Mouse (Mus musculus) inflammation-experienced regulatory T-cells (primary cell): ENCODE data around the gene Gm17078. TPM values are rescaled to one million over a fixed set of nuclear protein-coding genes. Genes with fewer than 3 reads are reported as not detected.

Experiments used
- polyA plus RNA-seq, 2 experiments: library from polyadenylated mRNA; unstranded; fragments of 100-300 nt; shearing (Covaris generic); gene quantifications; one replicate each; pipeline ENCODE4 v1.2.1; 2017

Gene Gm17078
- not detected for polyA plus RNA-seq

DNA sequence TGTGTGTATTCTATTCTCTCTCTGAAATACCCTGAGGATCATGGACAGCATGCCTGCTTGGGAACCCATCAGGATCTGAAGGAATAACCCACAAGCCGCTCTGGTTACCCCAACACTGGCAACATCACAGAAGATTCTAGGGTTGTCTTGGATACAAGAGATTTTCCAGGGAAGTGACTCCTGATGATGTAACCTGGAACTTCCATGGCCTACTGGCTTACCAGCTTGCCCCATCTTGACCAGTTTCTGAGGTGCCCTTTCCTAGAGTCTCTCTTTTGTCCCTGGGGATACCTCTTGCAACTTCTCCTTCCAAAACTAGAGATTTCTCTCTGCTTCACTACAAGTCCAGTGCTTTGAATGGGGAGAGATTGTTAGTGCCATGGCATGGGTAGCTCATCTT is at the start of gene Gm17078:
Gene Gm17078 (minus strand): TSS at position 101 of the 400 bp plus-strand sequence.

DNA sequence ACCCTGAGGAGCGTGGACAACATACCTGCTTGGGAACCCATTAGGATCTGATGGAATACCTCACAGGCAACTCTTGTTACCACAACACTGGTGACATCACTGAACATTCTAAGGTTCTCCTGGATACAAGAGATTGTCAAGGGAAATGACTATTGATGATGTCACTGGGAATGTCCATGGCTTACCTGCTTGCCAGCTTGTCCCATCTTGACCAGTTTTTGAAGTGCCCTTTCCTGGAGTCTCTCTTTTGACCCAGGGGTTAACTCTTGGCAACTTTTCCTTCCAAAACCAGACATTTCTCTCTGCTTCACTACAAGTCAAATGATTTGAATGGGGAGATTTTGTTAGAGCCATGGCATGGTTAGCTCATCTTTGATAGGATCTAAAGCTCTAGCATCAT is 24.5 kb upstream of the Gm17078 start, which contains the start of gene Gm4181:
Gene Gm4181 (minus strand): TSS at position 101 of the 400 bp plus-strand sequence.

DNA sequence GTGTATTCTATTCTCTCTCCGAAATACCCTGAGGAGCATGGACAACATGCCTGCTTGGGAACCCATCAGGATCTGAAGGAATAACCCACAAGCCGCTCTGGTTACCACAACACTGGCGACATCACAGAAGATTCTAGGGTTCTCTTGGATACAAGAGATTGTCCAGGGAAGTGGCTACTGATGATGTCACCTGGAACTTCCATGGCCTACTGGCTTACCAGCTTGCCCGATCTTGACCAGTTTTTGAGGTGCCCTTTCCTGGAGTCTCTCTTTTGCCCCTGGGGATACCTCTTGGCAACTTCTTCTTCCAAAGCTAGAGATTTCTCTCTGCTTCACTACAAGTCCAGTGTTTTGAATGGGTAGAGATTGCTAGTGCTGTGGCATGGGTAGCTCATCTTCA is 19.1 kb downstream of the Gm17078 start, which contains the start of gene Gm17174:
Gene Gm17174 (minus strand): TSS at position 101 of the 400 bp plus-strand sequence.

DNA sequence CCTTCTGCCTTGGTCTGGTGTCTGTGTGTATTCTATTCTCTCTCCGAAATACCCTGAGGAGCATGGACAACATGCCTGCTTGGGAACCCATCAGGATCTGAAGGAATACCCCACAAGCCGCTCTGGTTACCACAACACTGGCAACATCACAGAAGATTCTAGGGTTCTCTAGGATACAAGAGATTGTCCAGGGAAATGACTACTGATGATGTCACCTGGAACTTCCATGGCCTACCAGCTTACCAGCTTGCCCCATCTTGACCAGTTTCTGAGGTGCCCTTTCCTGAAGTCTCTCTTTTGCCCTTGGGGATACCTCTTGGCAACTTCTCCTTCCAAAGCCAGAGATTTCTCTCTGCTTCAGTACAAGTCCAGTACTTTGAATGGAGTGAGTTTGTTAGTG is 37.1 kb downstream of the Gm17078 start, which contains the start of gene Gm17175:
Gene Gm17175 (minus strand): TSS at position 101 of the 400 bp plus-strand sequence.

Other genes starting within 250 kb of the Gm17078 start
- 1 to 10 TPM in 1 of 2 experiments, not detected in 1; 1.4 TPM for gene Gm7247, start 249.6 kb downstream of the Gm17078 start, polyA plus RNA-seq
- under 1 TPM; 0.12 TPM for gene Vmn2r88, start 200.5 kb downstream of the Gm17078 start, polyA plus RNA-seq
- not detected for gene Vmn2r89, start 159.5 kb downstream of the Gm17078 start, polyA plus RNA-seq
- gene Gm5622, start 58.5 kb downstream of the Gm17078 start, polyA plus RNA-seq = under 1 TPM in 1 of 2 experiments, not detected in 1; 0.49 TPM
- gene Gm17175, start 37.2 kb downstream of the Gm17078 start, polyA plus RNA-seq = not detected
- gene Gm17174, start 19.2 kb downstream of the Gm17078 start, polyA plus RNA-seq = not detected
- gene Gm4181, start 24.4 kb upstream of the Gm17078 start, polyA plus RNA-seq = not detected
- gene Gm17079, start 84.2 kb upstream of the Gm17078 start, polyA plus RNA-seq = not detected
- gene Gm5800, start 105.9 kb upstream of the Gm17078 start, polyA plus RNA-seq = not detected
- not detected for gene Ang4, start 162.3 kb upstream of the Gm17078 start, polyA plus RNA-seq
- under 1 TPM in 1 of 2 experiments, not detected in 1; 0.17 TPM for gene AY358078, start 188.7 kb upstream of the Gm17078 start, polyA plus RNA-seq
- not detected for gene Ear6, start 242.4 kb upstream of the Gm17078 start, polyA plus RNA-seq